Mouse (Mus musculus): ENCODE results near the gene Agbl5.

Gene Agbl5

DNA sequence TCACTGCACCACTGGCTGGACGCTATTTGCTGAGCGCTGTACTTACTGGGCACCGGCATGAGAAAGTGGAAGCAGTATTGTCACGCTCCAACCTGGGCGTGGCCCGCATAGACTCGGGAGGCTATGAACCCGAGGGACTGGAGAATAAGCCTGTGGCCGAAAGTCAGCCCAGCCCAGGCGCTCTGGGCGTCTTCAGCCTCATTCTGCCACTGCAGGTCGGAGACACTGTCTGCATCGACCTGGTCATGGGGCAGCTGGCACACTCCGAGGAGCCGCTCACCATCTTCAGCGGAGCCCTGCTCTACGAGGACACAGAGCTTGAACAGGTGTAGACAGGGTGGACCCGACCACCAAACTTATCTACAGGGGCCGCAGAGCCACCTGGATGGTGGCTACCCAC is 32.1 kb downstream of the Agbl5 start:
- no peak for DNase-seq (ENCODE audit: low read depth)

DNA sequence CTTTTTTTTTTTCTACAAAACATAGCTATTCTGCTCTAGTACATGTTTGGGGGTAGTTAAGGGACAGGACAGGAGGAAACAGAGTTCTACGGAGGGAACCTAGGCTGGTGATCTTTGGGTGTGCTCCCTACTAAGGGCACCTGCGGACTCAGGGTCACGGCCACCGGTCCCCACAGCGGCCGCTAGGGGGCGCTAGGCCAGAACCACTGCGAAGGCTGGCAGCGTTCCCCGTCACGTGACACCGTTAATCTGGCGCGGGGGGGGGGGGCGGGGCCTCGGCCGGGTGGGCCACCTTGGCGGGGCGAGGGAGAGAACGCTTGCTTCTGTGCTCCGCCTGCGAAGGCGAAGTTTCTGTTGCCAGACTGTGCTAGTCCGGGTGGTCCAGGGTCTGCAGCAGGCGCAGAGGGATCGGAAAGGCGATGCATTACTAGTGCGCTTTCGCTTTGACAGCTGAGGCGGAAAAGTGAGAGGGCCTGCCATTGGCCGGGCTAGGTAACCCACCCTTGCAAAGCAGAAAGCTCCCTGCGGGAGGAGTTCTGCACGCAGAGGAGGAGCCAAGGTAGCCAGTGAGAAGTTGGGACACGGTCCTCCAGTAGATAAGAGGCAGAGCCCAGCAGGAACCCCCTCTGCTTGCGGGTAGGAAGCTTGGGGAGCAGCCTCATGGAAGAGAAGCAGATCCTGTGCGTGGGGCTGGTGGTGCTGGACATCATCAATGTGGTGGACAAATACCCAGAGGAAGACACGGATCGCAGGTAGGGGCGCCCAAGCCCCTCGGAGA is 33.0 kb downstream of the Agbl5 start, which contains the start of gene Khk:
Khk (plus strand) TSS at position 176 of the 778 bp plus-strand sequence.
- no peak for DNase-seq (ENCODE audit: low read depth)

DNA sequence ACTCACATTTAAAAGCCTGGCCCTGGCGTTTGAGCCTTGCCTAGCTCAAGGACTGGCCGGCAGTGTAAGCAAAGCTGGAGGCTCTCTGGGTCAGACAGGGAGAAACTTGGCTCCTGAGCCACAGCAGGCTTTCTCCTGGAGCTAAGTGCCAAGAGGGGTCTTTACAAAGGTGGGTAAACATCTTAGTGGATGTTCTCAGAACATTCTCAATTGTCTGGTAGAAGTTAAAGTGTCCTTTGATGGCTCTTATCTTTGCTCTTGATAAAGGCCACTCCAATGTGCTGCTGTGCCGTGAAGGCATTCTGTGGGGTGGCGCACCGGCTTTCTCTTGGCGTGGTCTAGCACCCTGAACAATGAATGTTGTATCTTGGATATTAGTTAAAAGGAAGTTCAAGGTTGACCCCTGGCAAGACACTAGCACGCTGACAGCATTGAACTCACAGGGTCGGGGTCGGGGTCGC is 34.1 kb downstream of the Agbl5 start:
- DNase-seq (ENCODE audit: low read depth) = no peak

DNA sequence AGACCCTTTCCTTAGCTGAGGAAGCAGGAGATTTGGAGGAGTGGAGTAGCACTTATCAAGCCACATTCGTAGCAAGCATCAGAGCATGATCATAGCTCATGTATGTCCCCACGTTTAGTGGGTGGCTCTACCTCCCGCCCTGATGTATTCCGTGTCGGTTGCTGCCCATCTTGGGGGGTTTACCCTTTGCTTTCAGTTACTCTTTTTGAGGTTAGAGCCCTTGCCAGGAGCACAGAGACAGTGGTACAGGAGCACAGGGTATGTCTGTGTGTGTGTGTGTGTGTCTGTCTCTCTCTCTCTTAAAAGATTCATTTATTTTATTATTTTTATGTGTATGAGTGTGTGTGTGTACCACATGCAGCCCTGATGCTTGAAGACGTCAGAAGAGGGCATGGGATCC is 34.6 kb downstream of the Agbl5 start:
- DNase-seq (ENCODE audit: low read depth) = no peak

DNA sequence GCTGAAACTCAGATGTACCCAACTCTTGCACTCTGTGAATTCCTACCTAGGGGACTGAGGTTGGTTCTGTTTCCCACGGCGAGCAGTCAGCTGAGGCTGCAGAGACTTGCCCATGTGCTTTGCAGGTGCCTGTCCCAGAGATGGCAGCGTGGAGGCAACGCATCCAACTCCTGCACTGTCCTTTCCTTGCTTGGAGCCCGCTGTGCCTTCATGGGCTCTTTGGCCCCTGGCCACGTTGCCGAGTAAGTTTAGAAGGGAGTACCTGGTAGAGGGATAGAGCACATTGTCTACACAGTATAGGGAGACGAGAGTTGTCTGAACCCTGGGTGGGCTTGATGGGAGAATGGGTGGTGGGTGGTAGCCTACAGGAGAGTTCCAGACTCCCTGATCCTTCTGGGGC is 36.1 kb downstream of the Agbl5 start:
- DNase-seq (ENCODE audit: low read depth) = no peak

DNA sequence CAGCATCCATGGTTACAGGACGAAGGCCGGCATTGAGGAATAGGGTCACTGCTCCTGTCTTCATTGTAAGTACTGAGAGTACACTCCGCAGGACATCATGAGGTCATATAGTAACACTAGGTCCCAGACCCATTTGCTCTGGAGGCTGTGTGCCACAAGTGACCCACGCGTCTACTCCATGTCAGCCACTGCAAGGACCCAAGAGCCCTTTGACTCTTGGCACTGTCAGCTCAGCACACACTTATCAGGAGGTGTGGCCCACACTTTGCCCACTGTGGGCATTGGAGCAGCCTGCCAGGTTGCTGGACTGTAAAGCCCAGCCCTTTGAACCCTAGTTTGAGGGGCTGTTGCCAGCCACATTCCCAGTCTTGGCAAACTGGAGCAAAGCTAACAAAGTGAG is 36.7 kb downstream of the Agbl5 start:
- no peak for DNase-seq (ENCODE audit: low read depth)

DNA sequence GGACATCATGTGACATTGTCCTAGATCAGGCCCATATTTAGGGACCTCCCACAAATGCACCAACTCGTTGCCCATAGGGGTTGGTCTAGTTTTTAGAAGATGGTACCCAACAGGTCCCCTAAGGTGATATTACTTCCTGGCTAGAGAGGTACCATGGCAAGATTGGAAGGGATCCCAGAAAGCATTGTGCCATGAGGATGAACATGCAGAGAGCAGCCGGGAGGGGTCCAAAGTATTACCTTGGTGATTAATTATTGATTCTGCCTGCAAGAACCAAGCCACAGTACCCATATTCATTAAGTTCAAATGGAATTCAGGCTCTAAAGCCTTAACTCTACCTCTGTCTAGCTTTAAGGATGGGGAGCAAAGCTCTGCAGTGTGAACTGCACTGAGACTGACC is 37.6 kb downstream of the Agbl5 start:
- DNase-seq (ENCODE audit: low read depth) = no peak

DNA sequence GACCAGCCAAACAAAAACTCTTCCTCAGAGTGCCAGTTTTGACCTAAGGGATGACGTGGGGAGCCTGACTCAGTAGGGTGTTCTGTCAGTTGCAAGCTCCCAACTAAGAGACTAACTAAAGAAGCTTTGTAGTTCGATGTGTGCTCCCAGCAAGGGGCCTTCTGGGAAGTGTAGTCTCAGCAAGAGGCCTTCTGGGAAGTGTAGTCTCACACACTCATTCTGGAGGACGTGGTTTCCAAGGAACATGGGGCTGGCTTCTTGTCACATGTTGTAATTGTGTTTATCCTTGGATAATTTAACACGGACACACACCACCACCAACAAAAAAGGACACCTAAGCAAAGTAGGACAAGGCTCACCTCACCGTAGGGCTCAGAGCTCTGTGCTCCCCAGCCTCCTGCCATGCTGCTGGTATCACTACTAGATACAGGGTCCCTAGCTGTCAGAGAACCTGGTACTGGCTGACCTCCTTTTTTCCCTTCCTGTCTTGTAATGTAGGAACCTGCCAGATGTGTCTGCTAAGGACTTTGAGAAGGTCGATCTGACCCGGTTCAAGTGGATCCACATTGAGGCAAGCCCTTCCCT is 39.5 kb downstream of the Agbl5 start:
- no peak for DNase-seq (ENCODE audit: low read depth)

DNA sequence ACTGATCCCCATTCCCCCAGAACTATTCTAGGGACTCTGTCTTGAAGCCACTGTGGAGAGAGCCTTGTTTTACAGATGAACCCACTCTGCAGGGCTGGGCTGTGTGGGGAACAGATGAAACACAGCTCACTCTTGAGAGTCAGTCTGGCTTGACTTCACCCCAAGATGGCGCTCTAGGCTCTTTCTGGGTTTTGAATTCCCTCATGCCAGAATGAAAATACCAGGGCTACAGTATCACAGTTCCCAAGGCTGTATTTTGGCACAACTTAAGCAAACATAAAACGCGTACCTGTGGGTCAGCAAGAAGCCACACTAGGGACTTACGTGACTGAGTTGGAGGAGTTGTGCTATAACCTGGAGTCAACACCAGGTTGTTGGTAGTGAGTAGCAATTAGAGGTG is 41.6 kb downstream of the Agbl5 start:
- no peak for DNase-seq (ENCODE audit: low read depth)

DNA sequence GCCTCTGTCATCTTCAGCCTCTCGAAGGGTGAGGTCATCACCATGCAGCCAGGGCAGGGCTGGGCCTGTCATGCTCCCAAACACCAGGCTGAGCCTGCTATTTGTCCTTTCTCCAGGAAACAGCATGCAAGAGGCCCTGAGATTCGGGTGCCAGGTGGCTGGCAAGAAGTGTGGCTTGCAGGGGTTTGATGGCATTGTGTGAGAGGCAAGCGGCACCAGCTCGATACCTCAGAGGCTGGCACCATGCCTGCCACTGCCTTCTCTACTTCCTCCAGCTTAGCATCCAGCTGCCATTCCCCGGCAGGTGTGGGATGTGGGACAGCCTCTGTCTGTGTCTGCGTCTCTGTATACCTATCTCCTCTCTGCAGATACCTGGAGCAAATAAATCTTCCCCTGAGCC is 42.4 kb downstream of the Agbl5 start:
- no peak for DNase-seq (ENCODE audit: low read depth)

DNA sequence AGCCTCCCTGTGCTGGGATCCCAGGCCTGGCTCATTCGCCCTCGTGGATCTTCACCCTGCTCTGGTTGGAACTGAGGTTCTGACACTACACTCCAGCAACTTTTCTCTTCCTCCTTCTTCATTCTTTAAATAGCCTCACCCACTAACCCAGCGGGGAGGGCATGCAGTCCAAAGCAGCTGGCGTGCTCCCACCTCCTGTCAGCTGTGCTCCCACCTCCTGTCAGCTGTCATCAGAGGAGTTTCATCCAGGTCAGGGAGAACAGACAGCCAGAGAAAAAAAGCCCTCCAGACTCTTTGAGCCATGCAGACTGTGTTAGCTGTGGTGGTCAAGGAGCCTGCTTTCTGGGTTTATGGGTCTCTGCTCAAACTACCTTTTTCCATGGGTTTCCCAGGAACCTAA is 42.9 kb downstream of the Agbl5 start:
- DNase-seq (ENCODE audit: low read depth) = no peak

DNA sequence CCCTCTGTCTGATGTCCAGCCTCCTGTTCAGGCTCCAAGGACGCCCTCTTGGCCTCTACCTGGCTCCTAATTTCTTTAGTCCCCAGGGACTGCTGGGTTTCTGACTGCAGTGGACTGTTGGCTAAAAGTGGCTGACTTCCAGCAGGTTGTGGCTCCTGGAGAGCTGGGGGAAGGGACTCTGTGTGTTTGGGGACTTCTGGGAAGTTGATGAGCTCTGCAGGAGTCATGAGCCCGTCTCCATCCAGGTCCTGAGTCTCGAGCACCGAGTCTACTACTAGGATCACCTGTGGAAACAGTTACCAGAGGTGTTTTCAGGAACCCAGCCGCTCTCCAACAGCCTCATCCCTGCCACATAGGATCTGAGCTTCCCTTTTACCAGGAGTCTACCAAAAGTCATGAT is 45.2 kb downstream of the Agbl5 start:
- no peak for DNase-seq (ENCODE audit: low read depth)

DNA sequence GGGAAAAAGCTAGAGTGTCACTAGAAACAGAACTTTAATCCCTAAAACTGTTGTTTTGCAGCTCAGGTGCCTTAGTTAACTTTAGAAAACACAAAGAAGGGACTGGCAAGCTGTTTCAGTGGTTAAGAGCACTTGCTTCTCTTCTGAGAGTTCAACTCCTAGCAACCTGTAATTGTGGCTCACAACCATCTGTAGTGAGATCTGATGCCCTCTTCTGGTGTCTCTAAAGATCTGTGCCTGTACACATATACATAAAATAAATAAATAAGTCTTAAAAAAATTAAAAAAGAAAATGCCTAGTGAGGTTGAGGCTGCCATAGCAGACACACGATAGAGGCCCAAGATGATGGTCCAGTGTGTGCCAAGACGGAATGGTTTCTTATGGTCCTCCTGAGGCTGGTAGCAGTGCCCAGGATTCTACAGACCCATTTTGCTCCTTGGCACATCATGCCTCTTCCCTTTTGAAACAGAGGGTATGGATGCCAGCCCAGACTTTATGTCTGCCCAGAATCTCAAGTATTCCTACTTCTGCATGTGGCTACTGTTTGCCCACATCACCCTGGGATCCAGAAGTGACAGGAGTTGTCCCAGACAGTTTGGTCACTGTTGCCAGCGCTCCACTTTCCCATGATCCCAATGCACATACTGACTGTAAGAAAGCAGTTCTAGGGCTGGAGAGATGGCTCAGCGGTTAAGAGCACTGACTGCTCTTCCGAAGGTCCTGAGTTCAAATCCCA is 46.4 kb downstream of the Agbl5 start:
- DNase-seq (ENCODE audit: low read depth) = no peak

DNA sequence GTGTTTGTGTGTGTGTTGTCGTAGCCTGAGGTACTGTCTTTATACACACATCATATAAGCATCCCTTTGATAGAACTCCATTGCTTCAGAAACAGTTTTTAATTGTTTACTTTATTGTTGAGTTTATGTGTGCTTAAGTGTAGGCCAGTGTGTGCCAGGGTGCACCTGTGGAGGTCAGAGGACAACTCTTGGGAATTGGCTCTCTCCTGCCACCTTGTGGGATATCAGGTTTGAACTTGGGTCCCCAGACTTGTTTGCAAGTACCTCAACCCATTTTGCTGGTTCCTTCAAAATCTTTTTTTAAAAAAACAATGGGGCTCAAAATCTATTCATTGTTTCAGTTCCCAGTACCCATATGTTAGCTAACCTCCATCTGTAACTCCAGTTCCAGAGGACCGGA is 54.5 kb downstream of the Agbl5 start:
- no peak for DNase-seq (ENCODE audit: low read depth)

DNA sequence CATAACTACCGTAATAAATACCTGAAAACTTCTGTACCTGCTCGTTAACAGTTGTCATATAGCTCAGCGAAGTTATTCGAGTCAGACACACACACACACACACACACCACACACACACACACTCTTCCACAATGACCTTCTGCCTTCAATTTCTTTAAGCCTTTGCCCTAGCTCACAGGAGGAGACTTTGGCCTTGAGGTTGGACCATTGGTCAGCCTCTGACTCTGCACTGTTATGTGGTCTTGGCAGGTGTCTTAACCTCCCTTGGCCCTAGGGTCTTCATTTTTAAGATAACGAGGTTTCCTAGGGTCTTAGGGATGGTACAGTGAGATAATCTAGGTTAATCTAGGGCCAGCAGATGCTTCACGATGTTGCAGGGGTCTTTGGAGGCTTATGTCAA is 55.9 kb downstream of the Agbl5 start:
- no peak for DNase-seq (ENCODE audit: low read depth)

DNA sequence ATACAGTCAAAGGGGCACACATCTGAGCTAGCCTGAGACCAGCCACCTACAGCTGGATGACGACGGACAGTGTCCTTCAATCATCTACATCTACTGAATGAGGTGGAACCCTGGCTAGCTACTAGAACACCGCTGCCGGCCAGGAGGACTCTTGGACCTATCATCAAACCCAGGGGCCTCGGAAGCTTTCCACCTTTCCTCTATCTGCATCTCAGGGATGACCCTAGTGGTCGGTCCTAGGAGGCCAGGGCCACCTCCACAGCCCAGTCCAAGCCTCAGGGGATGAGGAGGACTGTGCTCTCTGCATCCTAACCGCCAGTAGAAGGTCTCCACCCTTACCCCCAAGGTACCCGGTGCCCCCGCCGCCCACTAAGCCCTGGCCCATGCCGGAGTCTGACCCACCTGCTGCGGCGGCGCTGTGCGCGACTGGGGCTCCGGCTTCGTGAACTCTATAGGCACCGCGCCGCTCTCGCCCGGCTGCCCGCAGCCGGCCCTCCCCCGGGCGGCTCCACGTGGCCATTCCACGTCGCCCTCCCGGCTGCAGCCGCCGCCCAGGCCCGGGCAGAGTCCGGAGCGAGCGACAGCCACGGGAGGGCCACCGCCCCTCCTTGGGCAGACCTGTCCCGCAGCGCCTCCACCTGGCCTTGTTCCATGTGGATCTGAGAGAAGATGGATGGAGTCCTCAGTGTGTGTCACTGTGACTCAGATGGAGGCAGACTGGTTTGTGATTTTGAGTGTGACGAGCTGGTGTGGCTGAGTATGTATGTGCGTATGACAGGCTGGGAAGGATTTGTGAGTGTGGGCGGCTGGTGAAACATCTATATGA is 56.7 kb downstream of the Agbl5 start, which contains the start of gene Cgref1:
Cgref1 (minus strand) TSS at position 636 of the 826 bp plus-strand sequence.
- DNase-seq (ENCODE audit: low read depth) = no peak

DNA sequence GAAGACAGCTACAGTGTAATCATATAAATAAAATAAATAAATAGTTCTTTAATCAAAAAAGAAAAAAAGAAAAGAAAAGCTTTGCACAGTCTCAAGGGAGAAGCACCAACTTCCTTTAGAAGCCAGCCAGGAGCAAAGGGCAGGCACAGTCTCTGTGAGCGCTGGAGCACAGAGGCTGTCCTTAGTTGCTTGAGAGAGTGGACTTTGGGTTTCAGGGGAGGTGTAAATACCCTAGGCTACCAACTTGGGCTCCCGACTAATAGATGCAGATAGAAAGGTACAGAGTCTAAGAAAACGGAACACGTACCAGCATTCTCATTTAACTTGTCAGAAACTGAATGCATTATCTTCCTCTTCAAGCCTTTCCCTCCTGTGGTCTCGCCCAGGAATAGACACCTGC is 60.1 kb downstream of the Agbl5 start:
- no peak for DNase-seq (ENCODE audit: low read depth)

DNA sequence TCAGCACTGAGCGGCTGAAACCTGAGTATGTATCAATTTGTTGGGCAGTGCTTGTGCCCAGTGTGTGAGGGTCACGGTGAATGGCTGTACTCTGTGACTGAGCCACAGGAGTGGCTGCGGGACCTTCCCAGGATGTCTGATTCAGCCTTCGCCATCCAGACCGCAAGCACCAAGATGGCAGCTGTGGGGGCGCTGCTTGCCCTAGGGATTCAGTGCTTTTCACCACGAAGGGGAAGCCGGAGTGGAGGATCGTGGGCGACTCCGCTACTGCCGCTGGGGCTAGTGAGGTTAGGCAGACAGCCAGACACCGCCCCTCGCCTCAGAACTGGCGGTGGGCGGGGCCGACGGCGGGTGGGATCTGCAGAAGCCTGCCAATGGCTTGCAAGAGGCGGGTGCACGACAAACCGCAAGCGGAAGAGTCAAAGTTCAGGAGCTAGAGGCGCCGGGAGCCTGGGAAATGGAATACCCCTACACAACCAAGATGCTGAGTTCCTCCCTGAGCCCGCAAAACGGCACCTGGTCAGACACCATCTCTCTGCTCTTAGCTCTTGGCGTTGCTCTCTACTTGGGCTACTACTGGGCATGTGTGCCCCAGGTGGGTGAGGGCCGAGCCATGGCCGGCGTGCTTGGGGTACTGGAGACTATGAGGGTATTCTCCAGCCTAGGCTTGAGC is 61.3 kb downstream of the Agbl5 start:
- DNase-seq (ENCODE audit: low read depth) = peak; percentile 88

DNA sequence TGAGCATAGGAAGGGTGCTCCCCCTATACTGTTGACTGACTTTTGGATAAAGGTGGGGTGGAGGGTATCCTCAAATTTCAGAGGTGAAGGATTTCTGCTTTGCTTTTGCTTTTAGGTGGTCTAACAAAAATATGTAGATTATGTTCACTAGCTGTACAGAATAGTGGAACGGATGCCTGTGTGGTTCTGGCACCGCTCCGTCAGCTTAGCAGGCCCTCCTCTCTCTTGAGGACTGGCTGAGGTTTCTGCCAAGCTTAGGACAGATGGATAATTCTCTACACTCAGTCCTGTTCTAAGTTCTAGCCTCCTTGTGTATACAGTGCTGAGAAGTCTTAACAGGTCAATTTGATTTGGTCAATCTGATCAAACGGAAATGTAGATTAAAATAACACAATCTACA is 62.0 kb downstream of the Agbl5 start:
- no peak for DNase-seq (ENCODE audit: low read depth)

DNA sequence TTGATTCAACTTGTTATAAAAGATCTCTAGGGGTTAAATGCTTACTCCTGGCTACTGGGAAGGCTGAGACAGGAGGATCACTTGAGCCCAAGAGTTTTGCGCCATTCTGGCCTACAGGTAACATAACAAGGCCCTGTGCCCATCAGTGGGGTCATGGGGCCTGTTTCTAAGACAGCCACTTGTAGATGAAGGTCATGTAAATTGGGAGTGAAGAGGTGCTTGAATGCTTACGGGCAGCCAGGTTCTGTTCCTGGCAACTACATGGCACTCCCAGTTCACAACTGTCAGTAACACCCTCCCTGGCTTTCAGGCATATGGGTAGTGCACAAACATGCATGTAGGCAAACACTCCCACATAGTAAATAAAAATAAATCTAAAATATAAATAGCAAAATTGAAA is 62.4 kb downstream of the Agbl5 start:
- DNase-seq (ENCODE audit: low read depth) = no peak

DNA sequence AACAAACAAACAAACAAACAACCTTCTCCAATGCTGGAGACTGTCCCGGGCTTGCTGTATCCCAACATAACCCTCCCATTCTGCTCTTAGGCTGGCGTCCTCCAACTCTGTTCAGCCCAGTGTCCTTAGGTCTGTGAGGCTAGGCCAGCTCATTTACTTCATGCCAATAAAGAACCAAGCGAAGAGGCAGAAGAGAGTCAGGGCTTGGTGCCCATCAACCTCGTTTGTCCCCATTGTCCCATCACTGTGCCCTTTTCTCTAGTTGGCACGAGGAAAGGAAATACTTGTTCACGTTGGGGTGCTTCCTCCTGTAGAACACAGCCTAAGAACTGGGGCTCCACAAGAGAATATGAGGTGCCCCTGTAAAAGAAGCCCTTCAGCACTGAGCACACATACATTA is 63.2 kb downstream of the Agbl5 start:
- no peak for DNase-seq (ENCODE audit: low read depth)

DNA sequence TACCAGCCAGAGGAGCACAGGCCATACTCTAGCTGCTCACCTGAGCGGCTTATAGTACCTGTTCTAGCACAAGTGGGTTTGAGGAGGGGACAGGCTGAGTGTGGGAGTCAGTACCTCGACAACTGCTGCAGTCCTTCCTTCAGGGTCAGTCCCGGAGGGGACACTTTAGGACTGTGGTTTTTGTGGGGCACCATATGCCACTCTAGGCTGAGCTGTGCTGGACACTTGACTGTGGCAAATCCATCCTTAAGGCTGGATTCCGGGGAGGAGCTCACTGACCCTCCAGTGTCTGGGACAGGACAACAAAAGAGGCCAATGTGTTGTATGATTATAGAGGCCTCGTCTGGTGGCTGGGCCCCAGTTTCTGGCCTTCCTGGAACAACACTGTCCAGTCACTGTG is 64.1 kb downstream of the Agbl5 start:
- no peak for DNase-seq (ENCODE audit: low read depth)
